Mouse (Mus musculus): ENCODE results near the gene Usmg5. TPM values are rescaled to one million over a fixed set of nuclear protein-coding genes. Genes with fewer than 3 reads are reported as not detected.
A peak's percentile ranks its signal among the peaks of the same experiment; 100 is the strongest.

The Usmg5 gene
- polyA plus RNA-seq, 1 experiment from 2014 or later = 1,191 TPM

DNA sequence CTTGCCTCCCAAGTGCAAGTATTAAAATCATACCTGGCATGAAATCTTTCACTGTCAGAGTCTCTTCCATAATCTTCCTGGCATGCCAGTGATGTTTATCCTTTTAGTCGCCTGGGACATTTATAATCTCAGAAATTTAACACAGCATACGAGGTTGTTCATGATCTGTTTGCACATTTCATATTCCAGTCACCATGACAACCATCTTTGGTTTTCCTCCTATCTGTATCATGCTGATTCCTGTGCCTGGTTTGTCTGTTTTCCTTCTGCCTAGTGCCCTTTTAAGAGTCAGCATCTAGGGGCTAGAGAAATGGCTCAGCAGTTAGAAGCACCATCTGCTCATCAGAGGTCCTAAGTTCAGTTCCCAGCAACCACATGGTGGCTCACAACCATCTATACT lies 28.2 kb upstream of the Usmg5 start:
- H3K36me3 ChIP-seq (replicated peaks) = peaks cover 92% of the 10 kb centered on the region

DNA sequence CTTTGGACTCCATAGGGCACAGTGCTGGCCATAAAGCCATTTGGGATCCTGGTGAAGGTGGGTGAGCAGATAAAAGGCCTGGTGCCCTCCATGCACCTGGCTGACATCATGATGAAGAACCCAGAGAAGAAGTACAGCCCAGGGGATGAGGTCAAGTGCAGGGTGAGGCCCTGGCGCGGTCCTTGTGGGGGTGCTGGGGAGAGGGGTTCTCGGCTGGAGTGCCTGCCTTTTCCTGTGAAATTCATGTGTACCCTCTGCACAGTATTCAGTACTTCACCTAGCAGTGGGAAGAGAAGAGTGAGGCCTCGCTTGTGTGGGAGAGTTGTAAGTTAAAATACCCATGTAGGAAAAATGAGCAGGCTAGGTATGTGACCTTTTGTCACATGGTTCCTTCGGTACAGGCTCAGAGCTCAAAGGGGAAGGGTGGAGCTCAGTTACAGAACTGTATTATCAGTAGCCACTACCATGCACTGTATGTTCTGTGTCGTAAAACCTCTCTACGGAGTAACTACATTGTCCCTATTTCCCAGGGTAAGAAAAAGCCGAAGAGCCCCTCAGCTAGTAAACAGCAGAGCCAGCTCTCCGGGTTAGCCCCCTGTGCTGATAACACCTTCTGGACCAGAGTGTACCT lies 14.3 kb upstream of the Usmg5 start:
- Histone ChIP-seq H3K4me3 (no peak overlapping the region), H3K36me3 (replicated peaks) (peaks cover 100% of the 10 kb centered on the region), H3K27me3 (replicated peaks; ENCODE audit: low read depth, poor library complexity, severe bottlenecking) (no peaks in the 10 kb centered on the region), H3K27ac (replicated peaks) (no peak overlapping the region), H3K9me3 (no peaks in the 10 kb centered on the region), H3K4me1 (no peaks in the 10 kb centered on the region)
- 93% methylated on average over 9 of the region's 9 CpGs for WGBS
- no peak for DNase-seq (ENCODE audit: low spot score)

More for the DNA sequence above, 28.2 kb upstream of the Usmg5 start:
- Histone ChIP-seq H3K4me1 (no peaks in the 10 kb centered on the region), H3K27me3 (replicated peaks; ENCODE audit: low read depth, poor library complexity, severe bottlenecking) (no peaks in the 10 kb centered on the region), H3K27ac (replicated peaks) (no peak overlapping the region), H3K4me3 (no peak overlapping the region), H3K9me3 (no peaks in the 10 kb centered on the region)
- 88% methylated on average over 2 of the region's 2 CpGs for WGBS
- DNase-seq (ENCODE audit: low spot score) = no peak

GRCm38 (mm10) chr19:47101080-47101479 lies 10.6 kb upstream of the Usmg5 start:
- no peaks in the 10 kb centered on the region for H3K27me3 ChIP-seq (replicated peaks; ENCODE audit: low read depth, poor library complexity, severe bottlenecking)
- peaks cover 100% of the 10 kb centered on the region for H3K36me3 ChIP-seq (replicated peaks)
- no peaks in the 10 kb centered on the region for H3K4me1 ChIP-seq
- no peak for DNase-seq (ENCODE audit: low spot score)
- no peak overlapping the region for H3K4me3 ChIP-seq
- H3K9me3 ChIP-seq = no peaks in the 10 kb centered on the region
- 89% methylated on average over 5 of the region's 5 CpGs for WGBS
- no peak overlapping the region for H3K27ac ChIP-seq (replicated peaks)

- 3% methylated on average over 36 of the region's 36 CpGs for WGBS
- no peaks in the 10 kb centered on the region for H3K27me3 ChIP-seq (replicated peaks; ENCODE audit: low read depth, poor library complexity, severe bottlenecking)
- H3K27ac ChIP-seq (replicated peaks) = peak overlapping the region; percentile 91
- peaks cover 58% of the 10 kb centered on the region for H3K36me3 ChIP-seq (replicated peaks)
- peak overlapping the region; percentile 87 for H3K4me3 ChIP-seq
- no peak for DNase-seq (ENCODE audit: low spot score)
- peaks cover 23% of the 10 kb centered on the region for H3K4me1 ChIP-seq
- H3K9me3 ChIP-seq = no peaks in the 10 kb centered on the region
Observed at GRCm38 (mm10) chr19:47089718-47090525, 525 bp downstream of the Usmg5 start.

DNA sequence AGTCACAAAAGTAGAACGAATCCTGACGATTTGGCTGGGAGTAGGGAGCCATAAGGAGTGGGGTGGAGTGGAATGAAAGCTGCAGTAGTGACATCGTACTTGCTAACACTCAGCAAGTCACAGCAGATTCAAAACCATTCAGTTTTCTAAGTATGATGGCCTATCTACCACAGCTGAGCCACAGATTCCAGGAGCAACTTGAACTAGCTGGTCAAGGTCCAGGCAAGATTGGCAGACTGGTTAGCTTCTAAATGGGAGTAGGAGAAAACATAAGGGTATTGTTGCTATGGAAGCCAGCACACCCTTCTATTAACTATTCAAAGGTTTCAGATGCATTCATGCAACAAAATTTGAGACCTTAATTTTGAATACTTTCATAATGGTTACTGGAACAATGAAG lies 2.2 kb downstream of the Usmg5 start:
- Histone ChIP-seq H3K4me1 (peaks cover 23% of the 10 kb centered on the region), H3K4me3 (no peak overlapping the region), H3K9me3 (no peaks in the 10 kb centered on the region), H3K27me3 (replicated peaks; ENCODE audit: low read depth, poor library complexity, severe bottlenecking) (no peaks in the 10 kb centered on the region), H3K36me3 (replicated peaks) (peaks cover 58% of the 10 kb centered on the region), H3K27ac (replicated peaks) (no peak overlapping the region)
- no peak for DNase-seq (ENCODE audit: low spot score)
- WGBS = 87% methylated on average over 3 of the region's 3 CpGs

GRCm38 (mm10) chr19:47067924-47068611 lies 22.4 kb downstream of the Usmg5 start:
- Histone ChIP-seq H3K4me1 (peaks cover 12% of the 10 kb centered on the region), H3K36me3 (replicated peaks) (peaks cover 26% of the 10 kb centered on the region), H3K4me3 (peak overlapping the region; percentile 100), H3K27ac (replicated peaks) (peak overlapping the region; percentile 94), H3K27me3 (replicated peaks; ENCODE audit: low read depth, poor library complexity, severe bottlenecking) (no peaks in the 10 kb centered on the region), H3K9me3 (no peaks in the 10 kb centered on the region)
- WGBS = under 1% methylated on average over 72 of the region's 72 CpGs
- peak; percentile 89 for DNase-seq (ENCODE audit: low spot score)

GRCm38 (mm10) chr19:47067096-47067882 lies 23.2 kb downstream of the Usmg5 start, which contains the start of gene Taf5:
Gene Taf5 (plus strand): TSS chr19:47067746.
- peaks cover 18% of the 10 kb centered on the region for H3K36me3 ChIP-seq (replicated peaks)
- H3K27ac ChIP-seq (replicated peaks) = peak within 1 kb of the TSS; percentile 94
- DNase-seq (ENCODE audit: low spot score) = peak; percentile 97
- H3K9me3 ChIP-seq = no peaks in the 10 kb centered on the region
- no peaks in the 10 kb centered on the region for H3K27me3 ChIP-seq (replicated peaks; ENCODE audit: low read depth, poor library complexity, severe bottlenecking)
- 11% methylated on average over 49 of the region's 49 CpGs for WGBS
- H3K4me3 ChIP-seq = peak within 1 kb of the TSS; percentile 100
- peaks cover 12% of the 10 kb centered on the region for H3K4me1 ChIP-seq

- Histone ChIP-seq H3K27me3 (replicated peaks; ENCODE audit: low read depth, poor library complexity, severe bottlenecking) (no peaks in the 10 kb centered on the region), H3K27ac (replicated peaks) (no peak overlapping the region), H3K36me3 (replicated peaks) (peaks cover 4% of the 10 kb centered on the region), H3K4me1 (peaks cover 12% of the 10 kb centered on the region), H3K4me3 (no peak overlapping the region), H3K9me3 (no peaks in the 10 kb centered on the region)
- no peak for DNase-seq (ENCODE audit: low spot score)
- 92% methylated on average over 3 of the region's 3 CpGs for WGBS
Observed at GRCm38 (mm10) chr19:47065860-47066259, 24.6 kb downstream of the Usmg5 start.

GRCm38 (mm10) chr19:47057684-47058083 lies 32.8 kb downstream of the Usmg5 start:
- H3K4me1 ChIP-seq = no peaks in the 10 kb centered on the region
- H3K4me3 ChIP-seq = no peak overlapping the region
- H3K9me3 ChIP-seq = no peaks in the 10 kb centered on the region
- no peak overlapping the region for H3K27ac ChIP-seq (replicated peaks)
- 65% methylated on average over 1 of the region's 1 CpGs for WGBS
- H3K36me3 ChIP-seq (replicated peaks) = no peaks in the 10 kb centered on the region
- no peaks in the 10 kb centered on the region for H3K27me3 ChIP-seq (replicated peaks; ENCODE audit: low read depth, poor library complexity, severe bottlenecking)
- DNase-seq (ENCODE audit: low spot score) = no peak

DNA sequence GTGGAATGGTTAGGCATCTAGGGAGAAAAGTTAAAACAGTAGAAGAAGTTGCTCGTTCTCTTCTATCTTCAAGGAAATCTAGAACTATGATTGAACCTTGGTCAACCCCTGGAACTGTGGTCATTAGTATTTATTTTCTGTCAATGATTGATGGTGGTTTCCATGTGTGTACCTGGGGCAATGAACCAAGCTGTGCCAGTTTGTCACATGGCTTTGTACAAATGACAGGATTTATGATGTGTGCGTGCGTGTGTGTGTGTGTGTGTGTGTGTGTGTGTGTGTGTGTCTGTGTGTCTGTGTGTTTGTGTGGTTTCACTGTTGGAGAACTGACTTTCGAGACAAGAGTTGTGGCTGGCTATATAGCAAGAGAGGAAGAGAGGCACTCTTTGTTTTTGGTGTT lies 37.0 kb downstream of the Usmg5 start:
- DNase-seq (ENCODE audit: low spot score) = no peak
- no peaks in the 10 kb centered on the region for H3K9me3 ChIP-seq
- no peak overlapping the region for H3K4me3 ChIP-seq
- no peaks in the 10 kb centered on the region for H3K27me3 ChIP-seq (replicated peaks; ENCODE audit: low read depth, poor library complexity, severe bottlenecking)
- H3K4me1 ChIP-seq = peaks cover 20% of the 10 kb centered on the region
- whole genome bisulfite sequencing = 85% methylated on average over 4 of the region's 4 CpGs
- H3K27ac ChIP-seq (replicated peaks) = no peak overlapping the region
- H3K36me3 ChIP-seq (replicated peaks) = no peaks in the 10 kb centered on the region

- 88% methylated on average over 4 of the region's 4 CpGs for WGBS
- no peak overlapping the region for H3K4me3 ChIP-seq
- H3K27ac ChIP-seq (replicated peaks) = no peak overlapping the region
- DNase-seq (ENCODE audit: low spot score) = no peak
- peaks cover 5% of the 10 kb centered on the region for H3K36me3 ChIP-seq (replicated peaks)
- no peaks in the 10 kb centered on the region for H3K27me3 ChIP-seq (replicated peaks; ENCODE audit: low read depth, poor library complexity, severe bottlenecking)
- no peaks in the 10 kb centered on the region for H3K9me3 ChIP-seq
- peaks cover 20% of the 10 kb centered on the region for H3K4me1 ChIP-seq
Observed at GRCm38 (mm10) chr19:47052927-47053326, 37.5 kb downstream of the Usmg5 start.

Data from embryonic facial prominence, embryonic 10.5 days (tissue).